Mouse (Mus musculus): ENCODE measurements around the gene Gm17660.
A peak's percentile ranks its signal among the peaks of the same experiment; 100 is the strongest.

DNA sequence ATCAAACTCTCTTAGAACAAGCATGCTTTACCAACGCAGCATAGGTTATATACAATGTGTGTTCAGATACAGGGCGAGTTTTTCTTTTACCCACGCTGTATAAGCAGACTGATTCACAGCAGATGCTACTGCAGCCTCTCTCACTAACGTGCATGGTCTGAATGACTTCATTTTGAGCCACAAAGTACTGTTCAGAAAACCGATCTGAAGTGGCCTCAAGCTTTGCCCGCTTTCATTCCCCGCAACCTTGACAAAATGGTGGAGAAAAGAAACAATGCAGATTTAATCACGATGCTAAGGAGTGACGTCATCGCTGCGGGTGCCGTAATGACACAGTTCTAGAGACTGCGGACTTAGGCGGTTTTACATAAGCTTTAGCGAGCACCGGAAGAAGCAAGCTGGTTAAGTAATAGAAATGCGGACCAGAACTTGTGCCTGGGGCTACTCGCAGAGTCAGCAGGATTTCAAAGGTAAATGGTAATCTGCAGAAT lies 31.5 kb upstream of the Gm17660 start:
- no peak for TF ChIP-seq RCOR1 (conservative IDR thresholded peaks at IDR 0.05; ENCODE audit: low read depth, low read length)
- TF ChIP-seq CTCF (conservative IDR thresholded peaks at IDR 0.05 in 1 of 2, IDR thresholded peaks at IDR 0.05 in 1 of 2; ENCODE audit: low read depth in 2 of 2, low read length in 2 of 2), result no peak
- no peak for TF ChIP-seq MYC (IDR thresholded peaks at IDR 0.05; ENCODE audit: low read depth, low read length)
- no peak for TF ChIP-seq CHD2 (IDR thresholded peaks at IDR 0.05; ENCODE audit: low read length)
- TF ChIP-seq E2F4 (IDR thresholded peaks at IDR 0.05; ENCODE audit: insufficient replicate concordance, low read depth, low read length), result no peak
- no peak for TF ChIP-seq ZNF384 (IDR thresholded peaks at IDR 0.05; ENCODE audit: low read depth, low read length)
- no peak for TF ChIP-seq POLR2A (IDR thresholded peaks at IDR 0.05; ENCODE audit: low read depth, low read length)
- TF ChIP-seq TBP (conservative IDR thresholded peaks at IDR 0.05; ENCODE audit: low read depth, low read length), result no peak
- no peak for TF ChIP-seq ZKSCAN1 (IDR thresholded peaks at IDR 0.05; ENCODE audit: borderline replicate concordance, low read depth, low read length)
- TF ChIP-seq HCFC1 (IDR thresholded peaks at IDR 0.05; ENCODE audit: low read depth, low read length), result no peak
- TF ChIP-seq MAFK (IDR thresholded peaks at IDR 0.05; ENCODE audit: insufficient replicate concordance, low read length), result peak; percentile 19; the same call in 1 of the 2 replicates

Data from CH12.LX (cell line).